Mouse (Mus musculus) liver, adult (tissue): Measurements from ENCODE around the gene Tbc1d9b.

Experiments used
- GATA4 ChIP-seq: IDR thresholded peaks from 2 replicates; pipeline ENCODE4 v1.6.1; 2014; ENCODE audit warnings: mild to moderate bottlenecking, low read length; ENCODE audit not compliant: insufficient replicate concordance

Gene Tbc1d9b

GRCm38 (mm10) chr11:50208039-50208438 lies 76.8 kb downstream of the Tbc1d9b start:
- no peak for TF ChIP-seq GATA4

- TF ChIP-seq GATA4 = no peak
These were observed 78.9 kb downstream of the Tbc1d9b start for GRCm38 (mm10) chr11:50210101-50210504.

GRCm38 (mm10) chr11:50210505-50211151 lies 79.4 kb downstream of the Tbc1d9b start, which contains the start of the genes Sqstm1 and Mgat4b:
Sqstm1 (minus strand) TSS chr11:50210827.
Mgat4b (plus strand) TSS chr11:50210890.
- TF ChIP-seq GATA4 = peak; percentile 19; the same call in 1 of the 2 replicates

GRCm38 (mm10) chr11:50211322-50212059 lies 80.3 kb downstream of the Tbc1d9b start:
- no peak for TF ChIP-seq GATA4

- TF ChIP-seq GATA4 = no peak
These were observed 81.0 kb downstream of the Tbc1d9b start for GRCm38 (mm10) chr11:50212060-50212739.

GRCm38 (mm10) chr11:50212848-50213758 lies 81.9 kb downstream of the Tbc1d9b start:
- no peak for TF ChIP-seq GATA4

- no peak for TF ChIP-seq GATA4
These were observed 83.4 kb downstream of the Tbc1d9b start for GRCm38 (mm10) chr11:50214631-50215030.

GRCm38 (mm10) chr11:50215633-50216032 lies 84.4 kb downstream of the Tbc1d9b start:
- TF ChIP-seq GATA4 = no peak

GRCm38 (mm10) chr11:50216724-50217366 lies 85.6 kb downstream of the Tbc1d9b start:
- no peak for TF ChIP-seq GATA4

- TF ChIP-seq GATA4 = no peak
These were observed 86.6 kb downstream of the Tbc1d9b start for GRCm38 (mm10) chr11:50217811-50218210.

- no peak for TF ChIP-seq GATA4
These were observed 88.6 kb downstream of the Tbc1d9b start for GRCm38 (mm10) chr11:50219833-50220232.
